Mouse (Mus musculus): ENCODE measurements around the gene Hoxd10. TPM values are rescaled to one million over a fixed set of nuclear protein-coding genes. Genes with fewer than 3 reads are reported as not detected.

The Hoxd10 gene
- total and polyA plus RNA-seq, 2 experiments from 2014 or later: not detected

GRCm38 (mm10) chr2:74701949-74702819 lies 10.5 kb downstream of the Hoxd10 start:
- no peak overlapping the region for H3K9ac ChIP-seq (replicated peaks; ENCODE audit: low read depth, low read length)
- H3K4me3 ChIP-seq (ENCODE audit: low read depth, low read length): no peak overlapping the region
- ATAC-seq (ENCODE audit: insufficient read depth, low read depth): no peak
- no peak overlapping the region for H3K4me2 ChIP-seq (ENCODE audit: low read depth, low read length)
- 17% methylated on average over 17 of the region's 17 CpGs for WGBS
- no peak overlapping the region for H3K27ac ChIP-seq (ENCODE audit: low read depth)
- TF ChIP-seq EP300 (IDR thresholded peaks at IDR 0.05; ENCODE audit: low read depth) (no peak), CTCF (IDR thresholded peaks at IDR 0.05; ENCODE audit: low read depth) (peak; percentile 86)
- H3K27me3 ChIP-seq (ENCODE audit: control insufficient read depth, insufficient read depth, low read length): peaks cover 98% of the 10 kb centered on the region
- H3K36me3 ChIP-seq (replicated peaks; ENCODE audit: control insufficient read depth, insufficient read depth, low read length): no peaks in the 10 kb centered on the region
- H3K9me3 ChIP-seq (replicated peaks; ENCODE audit: control insufficient read depth, low read length): no peaks in the 10 kb centered on the region
- no peaks in the 10 kb centered on the region for H3K4me1 ChIP-seq (ENCODE audit: control insufficient read depth, insufficient read depth)
- DNase-seq (ENCODE audit: low spot score): peak; percentile 65

DNA sequence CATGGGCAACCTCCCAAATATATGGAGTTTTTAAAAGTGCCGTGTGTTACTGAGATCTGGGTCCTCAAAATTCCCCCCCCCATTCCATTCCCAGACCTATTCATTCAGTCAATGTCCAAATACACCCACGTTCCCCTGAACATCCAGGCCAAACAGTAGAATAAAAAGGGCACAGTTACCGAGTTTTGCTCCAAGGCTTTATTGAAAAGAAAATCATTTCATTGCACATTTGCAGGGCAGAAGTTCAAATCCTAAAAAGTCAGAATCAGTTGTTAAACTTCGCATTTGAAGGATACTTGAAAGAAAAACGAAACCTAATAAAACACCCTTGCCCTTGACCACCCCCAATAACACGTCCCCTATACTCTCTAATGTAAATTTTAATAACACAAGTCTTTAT lies 11.1 kb downstream of the Hoxd10 start:
- no peak overlapping the region for H3K27ac ChIP-seq (ENCODE audit: low read depth)
- no peak overlapping the region for H3K4me3 ChIP-seq (ENCODE audit: low read depth, low read length)
- ATAC-seq (ENCODE audit: insufficient read depth, low read depth) (no peak), DNase-seq (ENCODE audit: low spot score) (no peak)
- H3K9me3 ChIP-seq (replicated peaks; ENCODE audit: control insufficient read depth, low read length): no peaks in the 10 kb centered on the region
- H3K9ac ChIP-seq (replicated peaks; ENCODE audit: low read depth, low read length): no peak overlapping the region
- TF ChIP-seq CTCF (IDR thresholded peaks at IDR 0.05; ENCODE audit: low read depth) (no peak), EP300 (IDR thresholded peaks at IDR 0.05; ENCODE audit: low read depth) (no peak)
- H3K36me3 ChIP-seq (replicated peaks; ENCODE audit: control insufficient read depth, insufficient read depth, low read length): no peaks in the 10 kb centered on the region
- H3K4me1 ChIP-seq (ENCODE audit: control insufficient read depth, insufficient read depth): no peaks in the 10 kb centered on the region
- peaks cover 98% of the 10 kb centered on the region for H3K27me3 ChIP-seq (ENCODE audit: control insufficient read depth, insufficient read depth, low read length)
- no peak overlapping the region for H3K4me2 ChIP-seq (ENCODE audit: low read depth, low read length)
- 23% methylated on average over 6 of the region's 6 CpGs for WGBS

DNA sequence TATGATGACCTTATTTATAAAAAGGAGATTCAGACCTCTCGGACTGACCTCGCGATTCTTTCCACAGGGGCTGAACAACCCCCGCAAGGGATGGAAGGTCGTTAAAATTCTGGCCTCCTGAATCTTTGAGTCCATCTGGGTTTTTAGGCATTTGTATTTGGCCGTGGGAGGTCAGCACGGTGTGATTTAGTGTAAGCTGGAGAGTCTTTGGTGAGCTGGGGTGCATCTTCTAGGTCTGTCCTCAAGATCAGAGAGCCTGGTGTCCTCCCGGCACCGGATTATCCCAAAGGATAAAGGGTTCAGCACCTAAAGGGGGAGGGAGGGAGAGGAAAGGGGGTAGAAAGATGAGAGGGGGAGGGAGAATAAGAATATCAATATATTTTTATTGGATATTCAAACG lies 11.6 kb downstream of the Hoxd10 start:
- Histone ChIP-seq H3K4me2 (ENCODE audit: low read depth, low read length) (no peak overlapping the region), H3K9ac (replicated peaks; ENCODE audit: low read depth, low read length) (no peak overlapping the region), H3K4me3 (ENCODE audit: low read depth, low read length) (no peak overlapping the region), H3K4me1 (ENCODE audit: control insufficient read depth, insufficient read depth) (no peaks in the 10 kb centered on the region), H3K36me3 (replicated peaks; ENCODE audit: control insufficient read depth, insufficient read depth, low read length) (no peaks in the 10 kb centered on the region), H3K9me3 (replicated peaks; ENCODE audit: control insufficient read depth, low read length) (no peaks in the 10 kb centered on the region), H3K27me3 (ENCODE audit: control insufficient read depth, insufficient read depth, low read length) (peaks cover 98% of the 10 kb centered on the region), H3K27ac (ENCODE audit: low read depth) (no peak overlapping the region)
- DNase-seq (ENCODE audit: low spot score) (no peak), ATAC-seq (ENCODE audit: insufficient read depth, low read depth) (no peak)
- 13% methylated on average over 10 of the region's 10 CpGs for WGBS
- TF ChIP-seq CTCF (IDR thresholded peaks at IDR 0.05; ENCODE audit: low read depth) (no peak), EP300 (IDR thresholded peaks at IDR 0.05; ENCODE audit: low read depth) (no peak)

- H3K9ac ChIP-seq (replicated peaks; ENCODE audit: low read depth, low read length): no peak overlapping the region
- 0 out of 2 replicates have a peak overlapping the region, but pooled peaks have one; percentile 52 for H3K4me3 ChIP-seq (ENCODE audit: low read depth, low read length)
- no peaks in the 10 kb centered on the region for H3K36me3 ChIP-seq (replicated peaks; ENCODE audit: control insufficient read depth, insufficient read depth, low read length)
- H3K9me3 ChIP-seq (replicated peaks; ENCODE audit: control insufficient read depth, low read length): no peaks in the 10 kb centered on the region
- no peak overlapping the region for H3K27ac ChIP-seq (ENCODE audit: low read depth)
- DNase-seq (ENCODE audit: low spot score) (no peak), ATAC-seq (ENCODE audit: insufficient read depth, low read depth) (no peak)
- peaks cover 98% of the 10 kb centered on the region for H3K27me3 ChIP-seq (ENCODE audit: control insufficient read depth, insufficient read depth, low read length)
- TF ChIP-seq EP300 (IDR thresholded peaks at IDR 0.05; ENCODE audit: low read depth) (no peak), CTCF (IDR thresholded peaks at IDR 0.05; ENCODE audit: low read depth) (no peak)
- H3K4me2 ChIP-seq (ENCODE audit: low read depth, low read length): no peak overlapping the region
- WGBS: 3% methylated on average over 26 of the region's 26 CpGs
- no peaks in the 10 kb centered on the region for H3K4me1 ChIP-seq (ENCODE audit: control insufficient read depth, insufficient read depth)
Observed at GRCm38 (mm10) chr2:74703720-74704392, 12.1 kb downstream of the Hoxd10 start.

DNA sequence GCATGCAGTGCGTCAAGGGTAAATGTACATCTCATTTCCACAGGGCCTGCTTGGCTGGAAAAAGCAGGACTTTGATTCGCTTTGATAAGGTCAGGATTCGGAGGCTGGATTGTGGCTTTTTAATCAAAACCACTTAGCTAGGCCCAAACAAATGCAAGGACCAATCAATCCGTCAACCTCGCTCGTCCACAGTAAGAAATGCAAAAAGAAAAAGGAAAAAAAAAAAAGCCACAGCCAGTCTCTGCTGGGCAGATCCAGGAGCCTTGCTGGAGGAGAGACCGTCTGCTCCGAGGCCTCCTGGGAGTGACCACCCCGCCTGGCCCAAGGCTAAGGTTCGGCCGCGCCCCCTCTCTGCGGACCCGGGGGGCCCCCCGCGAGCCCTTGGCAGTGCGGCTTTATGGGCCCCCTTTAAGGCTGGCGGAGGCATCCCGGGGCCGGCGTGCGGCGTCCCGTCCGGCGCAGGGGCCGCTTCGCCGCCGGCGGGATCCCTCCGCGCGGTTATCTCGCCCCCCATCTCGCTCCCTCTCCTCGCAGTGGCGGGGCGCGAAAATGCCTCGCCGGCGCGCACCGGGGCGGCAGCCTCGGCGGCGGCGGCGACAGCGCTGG lies 12.8 kb downstream of the Hoxd10 start, which contains the start of gene Hoxd8:
Gene Hoxd8, plus strand, starts transcription at position 223 of the 606 bp plus-strand sequence.
- H3K4me2 ChIP-seq (ENCODE audit: low read depth, low read length): peak within 1 kb of the TSS; percentile 72
- TF ChIP-seq CTCF (IDR thresholded peaks at IDR 0.05; ENCODE audit: low read depth) (no peak), EP300 (IDR thresholded peaks at IDR 0.05; ENCODE audit: low read depth) (no peak)
- no peaks in the 10 kb centered on the region for H3K9me3 ChIP-seq (replicated peaks; ENCODE audit: control insufficient read depth, low read length)
- WGBS: under 1% methylated on average over 42 of the region's 52 CpGs
- peak within 1 kb of the TSS; percentile 52 for H3K4me3 ChIP-seq (ENCODE audit: low read depth, low read length)
- peaks cover 98% of the 10 kb centered on the region for H3K27me3 ChIP-seq (ENCODE audit: control insufficient read depth, insufficient read depth, low read length)
- peak within 1 kb of the TSS; percentile 39; the same call in 1 of the 2 replicates for H3K9ac ChIP-seq (replicated peaks; ENCODE audit: low read depth, low read length)
- ATAC-seq (ENCODE audit: insufficient read depth, low read depth) (no peak), DNase-seq (ENCODE audit: low spot score) (no peak)
- H3K4me1 ChIP-seq (ENCODE audit: control insufficient read depth, insufficient read depth): no peaks in the 10 kb centered on the region
- no peaks in the 10 kb centered on the region for H3K36me3 ChIP-seq (replicated peaks; ENCODE audit: control insufficient read depth, insufficient read depth, low read length)
- H3K27ac ChIP-seq (ENCODE audit: low read depth): peak within 1 kb of the TSS; percentile 7; the same call in 1 of the 2 replicates
